Mouse (Mus musculus) frontal cortex, adult 2 months (tissue): ENCODE measurements around the gene Hpse2. TPM values are rescaled to one million over a fixed set of nuclear protein-coding genes. Genes with fewer than 3 reads are reported as not detected.

ENCODE experiments used
- DNase-seq, 2 experiments: peaks; one replicate each; pipeline ENCODE4 v3.0.0; 2022; ENCODE audit warnings: low spot score in 1 of 2; ENCODE audit errors: extremely low spot score in 1 of 2
- polyA plus RNA-seq: library from polyadenylated mRNA; depleted of rRNA; stranded (reverse); fragments of >200 nt; gene quantifications from 2 replicates; pipeline ENCODE4 v1.2.3, GENCODE M21; 2012

Gene Hpse2
- polyA plus RNA-seq, 1 experiment: 0.24 TPM

- no peak for DNase-seq
Measured at GRCm38 (mm10) chr19:43175437-43175965, 212.7 kb downstream of the Hpse2 start.

GRCm38 (mm10) chr19:43174812-43175211 lies 213.3 kb downstream of the Hpse2 start:
- no peak for DNase-seq

DNA sequence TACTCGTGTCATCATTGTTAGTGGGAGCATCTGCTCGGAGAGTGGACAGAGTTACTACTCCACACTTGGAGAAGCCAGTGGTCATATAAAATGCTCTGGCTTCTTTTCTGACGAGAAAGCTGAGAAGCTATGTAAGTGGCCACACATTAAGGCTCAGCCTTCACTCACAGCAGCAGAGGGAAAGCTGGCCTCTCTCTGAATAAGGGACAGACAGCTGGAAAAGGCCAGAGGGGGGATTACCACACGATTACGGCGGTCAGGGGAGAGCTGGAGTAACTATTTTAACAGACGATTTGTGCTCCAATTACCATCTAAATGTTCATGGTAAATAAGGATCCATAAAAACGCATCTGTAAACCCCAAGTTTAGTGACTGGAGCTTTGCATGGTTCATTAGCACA lies 232.1 kb downstream of the Hpse2 start:
- no peak for DNase-seq

GRCm38 (mm10) chr19:43155582-43155981 lies 232.6 kb downstream of the Hpse2 start:
- DNase-seq: no peak

DNA sequence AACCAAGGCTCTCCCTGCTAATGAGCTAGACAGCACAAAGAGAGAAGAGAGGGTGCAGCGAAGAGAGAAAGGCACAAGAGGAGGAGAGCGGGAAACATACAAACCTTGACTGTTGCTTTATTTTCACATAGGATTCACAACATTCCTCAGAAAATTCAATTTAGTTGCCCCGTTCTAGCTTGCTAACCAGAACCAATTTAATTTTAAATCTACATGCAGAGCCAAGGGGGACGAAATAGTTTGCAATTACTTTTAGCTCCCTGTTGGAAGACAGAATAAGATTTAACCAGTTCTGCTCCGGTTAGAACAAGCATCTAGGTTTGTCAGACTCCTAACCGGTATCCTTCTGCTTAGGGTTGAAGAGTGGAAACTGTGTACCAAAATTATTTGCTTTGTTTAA lies 240.3 kb downstream of the Hpse2 start:
- no peak for DNase-seq

DNA sequence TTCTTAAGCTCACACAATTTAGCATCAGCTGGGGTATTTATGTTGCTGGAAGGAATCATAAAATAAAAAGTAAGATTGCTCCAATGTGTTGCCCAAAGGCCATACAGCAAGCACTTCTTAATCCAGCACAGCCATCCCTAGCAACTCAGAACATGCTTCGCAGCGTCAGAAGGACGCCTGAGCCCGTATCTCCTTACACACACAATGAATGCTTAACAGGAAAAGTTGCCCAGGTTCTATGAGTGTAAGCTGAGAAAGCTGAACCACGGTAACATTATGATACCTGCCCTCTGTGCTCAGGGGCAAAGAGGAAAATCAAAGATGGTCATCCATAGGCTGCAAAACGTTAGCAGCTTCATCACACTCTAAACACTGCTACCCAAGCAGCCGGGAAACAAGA lies 241.3 kb downstream of the Hpse2 start:
- no peak for DNase-seq

GRCm38 (mm10) chr19:43141646-43142045 lies 246.5 kb downstream of the Hpse2 start:
- no peak for DNase-seq

DNA sequence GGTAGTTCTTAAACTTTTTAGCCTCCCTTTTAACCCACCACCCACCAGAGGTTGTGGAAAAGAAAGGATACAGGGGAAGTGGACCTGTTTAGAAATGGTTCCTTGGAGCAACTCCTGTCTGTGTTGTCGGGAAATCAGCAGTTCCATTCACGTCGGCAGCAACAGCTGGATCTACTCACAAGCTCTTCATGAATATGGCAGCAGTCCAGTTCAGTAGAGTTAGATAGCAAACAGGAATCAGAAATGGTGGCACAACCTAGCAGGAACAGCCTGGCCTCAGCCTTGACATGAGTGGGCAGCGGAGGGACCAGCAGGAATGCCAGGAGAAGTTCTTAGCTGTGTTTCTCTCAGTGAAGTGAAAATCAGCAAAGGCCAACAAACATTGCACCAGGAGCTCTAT lies 278.4 kb downstream of the Hpse2 start:
- no peak for DNase-seq

- no peak for DNase-seq
Measured at GRCm38 (mm10) chr19:43096915-43097314, 291.2 kb downstream of the Hpse2 start.

DNA sequence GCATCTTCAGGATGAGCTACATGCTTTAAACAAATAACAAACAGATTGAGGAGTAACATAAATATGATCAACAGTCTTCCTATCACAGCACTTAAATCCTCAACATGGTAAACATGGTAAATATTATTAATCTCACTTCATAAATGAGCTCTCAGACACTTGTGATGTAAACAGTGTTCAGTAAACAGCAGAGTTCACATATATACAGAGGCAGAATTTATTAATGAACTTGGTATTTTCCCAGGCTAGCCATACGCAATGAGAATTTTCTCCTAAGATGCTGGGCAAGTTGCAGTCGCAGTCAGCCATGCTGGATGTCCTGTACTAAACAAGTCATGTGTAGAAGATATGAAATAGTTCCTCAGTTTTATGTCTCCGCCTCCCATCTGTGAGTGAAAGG lies 300.9 kb downstream of the Hpse2 start:
- DNase-seq: no peak

GRCm38 (mm10) chr19:43064155-43064554 lies 324.0 kb downstream of the Hpse2 start:
- no peak for DNase-seq

DNA sequence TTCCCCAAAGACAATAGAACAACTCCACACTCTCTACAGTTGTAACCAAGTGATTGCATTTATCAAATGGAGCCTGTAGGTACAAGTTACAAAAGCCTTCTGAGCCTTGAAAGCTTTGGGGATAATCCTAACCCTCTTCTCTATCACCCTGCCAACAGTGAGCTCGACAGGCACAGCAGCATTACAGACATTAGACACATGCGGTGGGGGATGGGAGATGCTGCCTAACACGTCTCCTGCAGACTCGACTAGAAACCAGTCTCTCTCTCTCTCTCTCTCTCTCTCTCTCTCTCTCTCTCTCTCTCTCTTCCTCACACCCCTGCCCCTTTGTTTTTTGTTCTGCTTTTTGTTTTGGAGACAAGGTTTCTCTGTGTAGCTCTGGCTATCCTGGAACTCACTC lies 343.6 kb downstream of the Hpse2 start:
- DNase-seq: no peak

DNA sequence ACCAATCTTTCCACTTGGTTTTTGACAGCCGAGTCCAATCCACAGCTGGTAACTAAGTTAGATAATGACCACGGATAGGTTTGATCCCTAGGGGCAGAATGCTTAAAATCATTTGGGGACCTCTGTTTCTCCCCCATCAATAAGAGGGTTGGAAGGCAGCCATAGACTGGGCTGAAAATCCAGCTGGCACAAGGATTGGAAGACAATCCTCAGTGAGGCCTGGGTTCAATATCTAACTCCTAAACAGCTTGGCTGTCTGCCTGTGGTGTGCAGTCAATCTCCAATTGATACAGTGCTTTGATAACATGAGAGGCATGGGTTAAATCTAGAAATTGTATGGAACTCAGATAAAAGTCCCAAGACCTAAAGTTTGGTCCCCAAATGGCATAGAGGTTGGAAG lies 345.4 kb downstream of the Hpse2 start:
- DNase-seq: no peak

DNA sequence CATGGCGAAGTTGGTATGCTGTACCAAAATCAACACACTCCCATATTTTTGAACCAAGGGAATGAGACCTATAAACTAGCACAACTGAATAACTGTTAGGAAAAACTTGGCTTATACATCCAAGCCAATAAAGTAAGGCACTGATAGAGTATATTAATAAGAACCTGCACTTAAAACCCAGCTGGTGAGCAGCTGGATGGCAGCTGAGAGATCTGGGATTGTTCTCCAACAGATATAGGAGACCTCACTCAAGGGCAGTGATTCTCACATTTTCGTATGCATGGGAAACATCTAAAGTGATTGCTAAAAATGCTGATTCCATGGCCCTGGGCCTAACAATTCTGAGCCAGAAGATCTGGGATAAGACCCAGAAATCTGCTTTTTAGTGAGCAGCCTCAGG lies 345.9 kb downstream of the Hpse2 start:
- DNase-seq: no peak

DNA sequence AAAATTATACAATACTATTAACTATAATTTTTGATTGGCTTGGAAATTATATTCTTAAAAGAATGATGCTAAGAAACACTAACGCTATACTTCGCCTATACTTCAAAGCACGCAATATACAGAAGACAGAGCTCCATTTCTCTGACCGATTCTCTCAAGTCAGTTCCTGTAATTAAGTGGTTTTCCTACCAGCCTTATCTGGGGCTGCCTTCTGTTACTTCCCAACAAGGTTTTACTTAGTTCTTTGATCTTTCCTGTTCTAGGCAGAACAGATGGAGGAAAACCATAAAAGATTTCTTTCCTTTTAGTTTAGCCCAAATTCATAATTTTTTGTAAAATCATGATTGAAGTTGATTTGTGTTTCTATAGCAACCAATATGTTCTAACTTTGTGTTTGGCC lies 351.8 kb downstream of the Hpse2 start:
- DNase-seq: no peak

GRCm38 (mm10) chr19:43027305-43027704 lies 360.9 kb downstream of the Hpse2 start:
- DNase-seq: peak in 1 of 2 experiments; percentile 56

DNA sequence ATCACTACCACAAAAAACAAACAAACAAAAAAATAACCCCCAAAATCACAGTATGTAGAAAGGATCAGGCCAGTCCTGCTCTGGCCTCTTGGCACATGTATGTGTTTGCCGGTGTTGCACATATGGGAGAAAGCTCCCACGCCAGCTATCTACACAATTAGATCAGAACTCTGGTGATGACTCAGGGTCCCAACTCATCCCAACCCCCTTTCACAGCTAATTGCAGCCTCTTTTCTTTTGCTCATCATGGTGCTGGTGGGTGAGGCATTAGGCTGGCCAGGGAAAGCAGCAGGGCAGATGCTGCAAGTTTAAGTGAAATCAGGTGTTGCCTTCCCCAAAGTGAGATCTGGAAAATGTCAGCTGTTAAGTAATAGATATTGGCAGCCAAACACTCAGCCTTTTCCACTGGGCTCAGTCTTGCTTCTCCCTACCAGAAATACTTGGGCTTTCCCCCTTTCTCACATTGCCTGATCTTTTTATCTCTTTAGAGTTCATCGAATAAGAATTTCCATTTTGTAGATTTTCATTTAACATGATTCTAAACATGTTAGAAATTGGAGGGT lies 365.5 kb downstream of the Hpse2 start:
- no peak for DNase-seq

- DNase-seq: no peak
Measured at GRCm38 (mm10) chr19:43018792-43019191, 369.4 kb downstream of the Hpse2 start.

DNA sequence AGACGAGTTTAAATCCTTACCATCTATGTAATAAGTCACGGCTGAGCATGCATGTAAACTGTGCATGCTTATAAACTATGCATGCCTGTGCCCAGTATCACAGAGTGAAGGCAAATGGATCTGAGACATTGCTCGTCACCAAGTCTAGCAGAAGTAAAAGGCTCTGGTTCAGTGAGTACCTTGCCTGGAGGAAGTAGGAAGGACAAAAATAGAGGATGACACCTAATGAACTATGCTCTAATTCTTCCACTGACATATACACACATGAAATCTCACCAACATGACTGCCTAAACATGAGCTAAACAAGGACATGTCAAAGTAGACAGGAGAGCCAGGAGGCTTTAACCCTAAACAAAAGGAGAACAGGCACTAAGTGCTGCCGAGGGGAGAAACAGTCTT lies 391.7 kb downstream of the Hpse2 start:
- no peak for DNase-seq

DNA sequence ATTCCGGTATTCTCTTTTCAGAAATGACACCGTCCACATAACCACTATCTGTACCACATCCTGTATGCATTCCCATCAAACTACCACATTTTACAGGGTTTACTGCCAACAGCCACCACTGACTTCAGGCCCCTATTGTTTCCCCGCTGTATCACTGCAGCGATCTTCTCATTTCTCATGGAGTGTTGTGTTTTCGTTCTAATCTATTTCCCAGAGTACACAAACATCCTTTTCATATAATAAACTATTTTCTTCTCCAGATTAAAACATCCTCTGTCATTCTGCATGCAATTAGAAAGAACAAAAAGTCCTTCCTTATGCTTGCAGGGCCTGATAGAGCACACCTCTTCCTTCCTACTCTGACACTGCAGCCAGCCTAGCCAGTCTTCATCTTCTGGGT lies 399.3 kb downstream of the Hpse2 start:
- no peak for DNase-seq

DNA sequence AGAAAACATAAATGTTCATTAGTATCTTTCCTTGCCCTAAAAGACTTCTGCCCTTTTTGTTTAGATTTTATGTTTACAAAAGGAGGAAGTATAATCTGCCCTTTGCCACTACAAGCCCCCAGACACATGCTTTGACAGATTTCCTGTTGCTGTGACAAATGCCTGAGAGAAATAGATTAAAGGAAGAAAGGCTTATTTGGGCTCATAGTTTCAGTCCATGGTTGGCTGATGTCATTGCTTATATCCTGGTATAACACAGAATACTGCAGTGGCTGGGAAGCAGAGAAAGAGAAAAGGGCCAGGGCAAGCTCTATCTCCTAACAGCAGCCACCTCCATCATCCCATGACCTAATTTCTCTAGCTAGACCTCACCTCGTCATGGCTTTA lies 401.8 kb downstream of the Hpse2 start:
- DNase-seq: no peak

DNA sequence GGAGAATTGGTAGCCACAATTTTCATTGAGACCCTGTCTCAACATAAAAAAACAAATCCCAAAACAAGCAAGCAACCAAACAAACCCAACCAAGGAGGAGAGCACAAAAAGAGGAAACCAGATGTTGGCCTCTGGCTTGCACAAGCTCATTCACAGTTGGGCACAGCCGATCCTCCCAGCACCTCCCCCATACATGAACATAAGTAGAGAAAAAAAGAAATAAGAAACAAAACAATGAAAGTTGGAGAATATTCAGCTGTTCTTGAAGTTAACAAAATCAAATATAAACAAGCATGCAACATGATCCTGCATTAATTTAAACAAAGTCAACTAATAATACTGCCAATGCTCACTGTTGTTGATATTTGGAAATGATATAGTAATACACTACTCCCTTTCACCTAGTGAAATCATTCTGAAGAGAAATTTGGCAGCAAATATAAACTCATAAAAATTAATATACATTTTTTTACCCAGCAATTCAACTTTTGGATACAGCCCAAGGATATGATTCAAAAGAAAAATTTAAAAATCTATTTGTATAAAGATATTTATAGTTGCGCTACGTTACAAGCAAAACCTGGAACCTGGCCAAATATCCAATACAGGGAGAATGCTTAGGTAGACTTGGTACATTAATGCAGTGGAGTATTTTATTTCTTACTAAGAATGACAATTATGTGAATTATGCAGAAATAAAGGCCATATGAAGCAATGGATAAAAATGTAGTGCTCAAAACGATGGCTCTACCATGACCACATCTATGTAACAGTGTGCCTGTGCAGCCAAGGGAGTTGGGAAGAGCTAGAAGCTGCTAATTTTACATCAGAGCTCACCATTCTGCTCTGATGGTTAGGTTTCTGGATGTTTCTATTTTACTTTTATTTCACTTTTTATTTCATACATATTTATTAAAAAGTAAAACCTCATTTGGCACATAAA lies 402.5 kb downstream of the Hpse2 start:
- peak in 1 of 2 experiments; percentile 6 for DNase-seq
